Mouse (Mus musculus): ENCODE results near the gene Rcbtb2.

Gene Rcbtb2

GRCm38 (mm10) chr14:73117411-73118392 lies 5.1 kb upstream of the Rcbtb2 start:
- no peak for DNase-seq

- no peak for DNase-seq
Observed at GRCm38 (mm10) chr14:73118482-73119347, 4.1 kb upstream of the Rcbtb2 start.

- DNase-seq, result no peak
Observed at GRCm38 (mm10) chr14:73119459-73119858, 3.4 kb upstream of the Rcbtb2 start.

- DNase-seq, result no peak
Observed at GRCm38 (mm10) chr14:73119966-73120365, 2.9 kb upstream of the Rcbtb2 start.

- no peak for DNase-seq
Observed at GRCm38 (mm10) chr14:73122211-73122922, 470 bp upstream of the Rcbtb2 start.

GRCm38 (mm10) chr14:73123381-73123780 lies 544 bp downstream of the Rcbtb2 start:
- DNase-seq, result no peak

GRCm38 (mm10) chr14:73123786-73124185 lies 949 bp downstream of the Rcbtb2 start:
- DNase-seq, result no peak

- no peak for DNase-seq
Observed at GRCm38 (mm10) chr14:73130519-73130918, 7.7 kb downstream of the Rcbtb2 start.

- DNase-seq, result no peak
Observed at GRCm38 (mm10) chr14:73131856-73132410, 9.1 kb downstream of the Rcbtb2 start.

- no peak for DNase-seq
Observed at GRCm38 (mm10) chr14:73132731-73133130, 9.9 kb downstream of the Rcbtb2 start.

GRCm38 (mm10) chr14:73137234-73137633 lies 14.4 kb downstream of the Rcbtb2 start:
- DNase-seq, result no peak

- DNase-seq, result no peak
Observed at GRCm38 (mm10) chr14:73138483-73138882, 15.6 kb downstream of the Rcbtb2 start.

- DNase-seq, result no peak
Observed at GRCm38 (mm10) chr14:73139866-73140265, 17.0 kb downstream of the Rcbtb2 start.

- DNase-seq, result no peak
Observed at GRCm38 (mm10) chr14:73141800-73142199, 19.0 kb downstream of the Rcbtb2 start.

- DNase-seq, result no peak
Observed at GRCm38 (mm10) chr14:73142421-73142895, 19.6 kb downstream of the Rcbtb2 start.

- peak; percentile 89 for DNase-seq
Observed at GRCm38 (mm10) chr14:73142896-73143709, 20.3 kb downstream of the Rcbtb2 start.

- no peak for DNase-seq
Observed at GRCm38 (mm10) chr14:73143710-73144420, 21.0 kb downstream of the Rcbtb2 start.

- no peak for DNase-seq
Observed at GRCm38 (mm10) chr14:73145531-73145930, 22.7 kb downstream of the Rcbtb2 start.

- no peak for DNase-seq
Observed at GRCm38 (mm10) chr14:73146721-73147120, 23.9 kb downstream of the Rcbtb2 start.

- DNase-seq, result peak; percentile 52
Observed at GRCm38 (mm10) chr14:73148125-73148524, 25.3 kb downstream of the Rcbtb2 start.

GRCm38 (mm10) chr14:73161303-73161702 lies 38.5 kb downstream of the Rcbtb2 start:
- no peak for DNase-seq
